Mouse (Mus musculus) bone marrow, adult 2 months (tissue): ENCODE data around the gene Gm10337. TPM values are rescaled to one million over a fixed set of nuclear protein-coding genes. Genes with fewer than 3 reads are reported as not detected.

Experiments
- H3K27ac ChIP-seq: fragments of 200-500 bp; 2 replicates; pipeline ENCODE4 v1.5.1; 2012; ENCODE audit warnings: low read depth, mild to moderate bottlenecking, control low read depth, inconsistent platforms, low read length; ENCODE audit not compliant: control insufficient read depth, poor library complexity, insufficient read depth
- H3K4me1 ChIP-seq: fragments of 200-500 bp; 2 replicates; pipeline ENCODE4 v1.6.1; 2011; ENCODE audit warnings: low read length; ENCODE audit not compliant: control insufficient read depth, insufficient read depth
- H3K4me3 ChIP-seq: fragments of 200-500 bp; replicated peaks from 2 replicates; pipeline ENCODE3; 2011; ENCODE audit warnings: mild to moderate bottlenecking, low read depth, low read length, control low read depth; ENCODE audit not compliant: control insufficient read depth
- CTCF ChIP-seq: fragments of 200-500 bp; IDR thresholded peaks from 2 replicates; pipeline ENCODE4 v1.5.1; 2011; ENCODE audit warnings: low read length, control low read depth; ENCODE audit not compliant: control insufficient read depth, insufficient read depth
- POLR2A ChIP-seq: fragments of 200-500 bp; IDR thresholded peaks from 2 replicates; pipeline ENCODE4 v1.6.1; 2011; ENCODE audit warnings: low read depth, mild to moderate bottlenecking, control low read depth, low read length, borderline replicate concordance; ENCODE audit not compliant: control insufficient read depth
- WGBS: fragments of 180-500 bp; shearing (Covaris S2); methylation state at CpG from one replicate; pipeline ENCODE4 v1.1.7; 2018; 5-methylcytosine and 5-hydroxymethylcytosine counted together
- polyA plus RNA-seq: library from polyadenylated mRNA; stranded (reverse); fragments of >200 nt; gene quantifications from 2 replicates; pipeline ENCODE4 v1.2.4, GENCODE M21; 2011; ENCODE audit warnings: low replicate concordance; ENCODE audit not compliant: missing spikeins, insufficient read depth, insufficient read length

Gene Gm10337
- polyA plus RNA-seq, 1 experiment: not detected

DNA sequence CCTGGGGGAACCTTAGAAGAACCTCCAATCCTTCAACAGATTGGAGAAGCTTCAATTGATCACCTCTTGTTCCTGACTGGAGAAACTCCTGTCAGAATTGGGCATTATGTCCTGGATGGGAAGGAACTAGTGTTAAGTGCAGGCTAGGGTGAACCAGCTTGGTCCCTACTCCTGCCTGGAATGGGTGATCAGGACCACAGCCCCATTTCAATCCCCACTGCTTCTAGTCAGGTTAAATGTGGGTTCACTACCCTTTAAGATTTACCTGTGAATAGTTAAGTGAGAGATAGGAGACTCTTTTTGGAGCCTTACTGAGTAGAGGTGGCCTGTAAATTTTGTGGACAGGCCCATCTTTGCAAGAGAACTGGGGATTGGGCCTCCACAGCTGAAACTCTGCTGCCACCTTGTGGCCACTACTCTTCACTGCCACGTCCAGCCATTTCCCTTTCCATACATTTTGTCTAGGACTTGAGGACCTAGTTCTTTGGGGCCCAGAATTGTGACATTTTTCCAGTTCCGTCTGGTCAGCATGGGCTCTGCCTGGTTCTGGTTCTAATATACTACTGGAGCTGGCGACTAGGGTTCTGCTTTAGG, 21.5 kb downstream of the Gm10337 start, which contains the start of gene Npff:
Gene Npff (minus strand): TSS at position 51 of the 594 bp plus-strand sequence.
- TF ChIP-seq CTCF: peak; percentile 94
- no peak for TF ChIP-seq POLR2A
- Histone ChIP-seq H3K4me3 (no peak within 1 kb of the TSS), H3K4me1 (no peaks in the 10 kb centered on the region), H3K27ac (0 out of 2 replicates have a peak within 1 kb of the TSS, but pooled peaks have one; percentile 17)
- WGBS: 22% methylated on average over 3 of the region's 3 CpGs

DNA sequence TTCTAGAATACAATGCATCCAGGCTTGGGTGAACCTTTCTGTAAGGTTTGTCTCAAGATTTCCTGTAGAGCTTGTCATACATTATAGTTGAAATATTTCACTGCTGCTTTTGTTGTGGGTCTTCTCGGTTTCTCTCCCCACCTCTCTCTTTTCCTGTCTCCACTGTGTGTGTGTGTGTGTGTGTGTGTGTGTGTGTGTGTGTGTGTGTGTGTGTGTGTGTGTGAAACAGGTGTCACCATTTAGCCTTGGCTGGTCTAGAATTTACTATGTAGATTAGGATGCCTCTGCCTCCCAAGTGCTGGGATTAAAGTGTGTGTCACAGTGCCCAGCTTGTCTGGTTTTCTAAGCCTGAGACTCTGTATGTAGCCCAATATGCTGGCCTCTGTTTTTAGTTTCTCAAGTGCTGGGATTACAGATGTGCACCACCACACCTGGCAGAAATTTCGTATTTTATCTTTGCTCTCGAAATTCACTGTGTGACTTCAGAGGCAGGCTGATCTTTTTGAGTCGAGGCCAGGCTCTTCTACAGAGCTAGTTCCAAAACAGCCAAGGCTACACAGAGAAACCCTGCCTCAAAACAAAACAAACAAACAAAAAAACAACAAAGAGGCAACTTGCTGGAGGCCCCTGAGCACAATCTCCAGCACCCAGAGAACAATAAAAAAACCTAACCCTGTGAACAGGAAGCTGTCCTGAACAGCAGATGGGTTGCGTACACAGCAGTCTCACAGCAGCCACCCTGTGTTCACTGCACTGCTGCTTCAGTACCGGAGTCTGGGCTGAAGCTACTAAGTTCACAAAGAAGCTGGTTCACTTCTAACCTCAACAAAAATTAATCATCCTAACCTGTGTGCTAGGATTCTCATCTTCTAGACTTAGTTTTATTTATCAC, 22.8 kb downstream of the Gm10337 start:
- 65% methylated on average over 6 of the region's 6 CpGs for WGBS
- TF ChIP-seq POLR2A (no peak), CTCF (no peak)

DNA sequence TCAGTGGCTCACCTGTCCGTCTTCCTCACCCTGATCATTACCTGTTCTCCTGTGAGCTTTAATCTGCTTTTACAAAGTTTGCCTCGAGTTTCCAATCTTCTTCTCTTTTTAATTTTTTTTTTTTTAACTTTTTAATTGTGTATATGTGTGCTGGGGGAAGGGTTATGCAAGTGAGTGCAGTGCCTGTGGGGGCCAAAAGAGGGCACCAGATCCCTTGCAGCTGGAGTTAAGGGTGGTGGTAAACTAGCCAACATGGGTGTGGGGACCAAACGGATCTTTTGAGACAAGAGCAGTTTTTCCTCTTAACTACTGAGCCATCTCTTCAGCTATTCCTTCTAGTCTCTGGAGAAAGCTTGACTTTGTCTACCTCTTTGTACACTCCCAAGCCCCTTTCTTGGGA, 24.4 kb downstream of the Gm10337 start:
- Histone ChIP-seq H3K27ac (no peak overlapping the region), H3K4me3 (no peak overlapping the region), H3K4me1 (no peaks in the 10 kb centered on the region)
- WGBS: 77% methylated on average over 3 of the region's 3 CpGs
- TF ChIP-seq CTCF (peak; percentile 51), POLR2A (no peak)

More for the DNA sequence above, 22.8 kb downstream of the Gm10337 start:
- Histone ChIP-seq H3K4me3 (no peak overlapping the region), H3K4me1 (no peaks in the 10 kb centered on the region), H3K27ac (no peak overlapping the region)

GRCm38 (mm10) chr15:102528396-102528795, 24.9 kb downstream of the Gm10337 start:
- H3K27ac ChIP-seq: no peak overlapping the region
- no peak for TF ChIP-seq POLR2A
- H3K4me1 ChIP-seq: no peaks in the 10 kb centered on the region
- H3K4me3 ChIP-seq: no peak overlapping the region
- WGBS: 84% methylated on average over 1 of the region's 1 CpGs

DNA sequence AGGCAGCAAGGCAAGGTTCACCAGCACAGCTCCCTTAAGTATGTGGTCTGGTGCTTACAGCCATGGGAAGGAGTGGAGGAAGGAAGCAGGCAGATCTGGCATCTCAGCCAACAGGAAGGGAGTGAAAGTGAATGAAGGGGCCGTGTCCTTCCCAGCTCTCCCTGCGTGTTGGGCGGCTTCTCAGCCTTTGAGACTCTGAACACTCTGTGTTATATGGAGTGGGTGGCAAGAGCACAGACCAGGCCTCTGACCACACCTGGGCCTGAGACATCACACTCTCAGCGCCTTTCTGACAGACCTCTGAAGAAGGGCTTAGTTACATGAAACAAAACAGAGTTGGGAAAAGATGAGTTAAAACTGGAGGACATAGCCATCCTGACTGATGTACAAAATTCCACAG, 27.0 kb downstream of the Gm10337 start:
- Histone ChIP-seq H3K4me3 (no peak overlapping the region), H3K27ac (no peak overlapping the region), H3K4me1 (no peaks in the 10 kb centered on the region)
- TF ChIP-seq POLR2A: no peak
- no peak for TF ChIP-seq CTCF
- 60% methylated on average over 4 of the region's 4 CpGs for WGBS

DNA sequence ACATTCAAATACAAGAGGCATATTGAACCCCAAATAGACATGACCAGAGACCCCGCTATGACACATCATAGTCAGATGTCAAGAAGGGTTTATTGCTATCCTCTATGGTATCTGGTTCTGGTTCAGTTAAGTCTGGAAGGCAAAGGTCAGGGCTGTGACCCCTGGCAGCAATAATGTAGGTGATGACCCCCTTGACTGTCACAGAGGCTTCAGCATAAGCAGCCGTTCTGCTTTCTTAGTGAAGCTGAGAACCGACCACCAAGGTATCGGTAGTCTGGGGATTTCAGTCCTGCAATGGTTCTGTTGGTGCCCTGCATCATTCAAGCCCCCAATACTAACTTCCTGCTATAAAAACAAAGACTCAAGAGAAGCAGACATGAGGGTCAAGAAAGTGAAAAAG, 28.1 kb downstream of the Gm10337 start:
- 92% methylated on average over 4 of the region's 4 CpGs for WGBS
- Histone ChIP-seq H3K4me1 (no peaks in the 10 kb centered on the region), H3K4me3 (no peak overlapping the region), H3K27ac (no peak overlapping the region)
- no peak for TF ChIP-seq POLR2A
- TF ChIP-seq CTCF: no peak

GRCm38 (mm10) chr15:102532106-102532900, 28.8 kb downstream of the Gm10337 start:
- Histone ChIP-seq H3K4me3 (no peak overlapping the region), H3K27ac (no peak overlapping the region), H3K4me1 (no peaks in the 10 kb centered on the region)
- 87% methylated on average over 3 of the region's 3 CpGs for WGBS
- TF ChIP-seq CTCF: no peak
- TF ChIP-seq POLR2A: no peak

- Histone ChIP-seq H3K4me3 (no peak overlapping the region), H3K27ac (no peak overlapping the region), H3K4me1 (no peaks in the 10 kb centered on the region)
- WGBS: 86% methylated on average over 7 of the region's 7 CpGs
- no peak for TF ChIP-seq CTCF
- TF ChIP-seq POLR2A: no peak
Measured at GRCm38 (mm10) chr15:102533926-102534325, 30.4 kb downstream of the Gm10337 start.
